Mouse (Mus musculus) left cerebral cortex, postnatal 25 days (tissue): Measurements from ENCODE around the gene Rpp25l. TPM values are rescaled to one million over a fixed set of nuclear protein-coding genes. Genes with fewer than 3 reads are reported as not detected.

Experiments
- DNase-seq, 2 experiments: peaks; one replicate each; pipeline ENCODE4 v3.0.0; 2022; ENCODE audit warnings: low spot score in 2 of 2, mixed read lengths in 1 of 2
- intact Hi-C: fragments of 180-260 bp; cut with DNase I; formaldehyde crosslinking; loops from one replicate; pipeline ENCODE4 v1.15.1; 2025
- total RNA-seq, 2 experiments: library from RNA; stranded (reverse); gene quantifications; 2 replicates each; pipeline ENCODE4 v1.2.3; 2021

Gene Rpp25l
- total RNA-seq, 2 experiments from 2014 or later = 26.8 to 31.3 TPM

GRCm38 (mm10) chr4:41739260-41739659 is 25.9 kb upstream of the Rpp25l start:
- intact Hi-C loops = no loop called here
- no peak for DNase-seq

GRCm38 (mm10) chr4:41738256-41738603 is 24.9 kb upstream of the Rpp25l start:
- no peak for DNase-seq
- intact Hi-C loops = no loop called here

GRCm38 (mm10) chr4:41737602-41738255 is 24.4 kb upstream of the Rpp25l start:
- intact Hi-C loops = loop anchor here (1.0 kb wide), 1 partner anchor 21 kb away; no protein-coding TSS in a partner anchor
- DNase-seq = peak; percentile 72 to 85

- intact Hi-C loops = no loop called here
- DNase-seq = no peak
Measured at GRCm38 (mm10) chr4:41731052-41731765, 17.9 kb upstream of the Rpp25l start, which contains the start of gene Arid3c. Gene Arid3c, minus strand, starts transcription at chr4:41731142.

DNA sequence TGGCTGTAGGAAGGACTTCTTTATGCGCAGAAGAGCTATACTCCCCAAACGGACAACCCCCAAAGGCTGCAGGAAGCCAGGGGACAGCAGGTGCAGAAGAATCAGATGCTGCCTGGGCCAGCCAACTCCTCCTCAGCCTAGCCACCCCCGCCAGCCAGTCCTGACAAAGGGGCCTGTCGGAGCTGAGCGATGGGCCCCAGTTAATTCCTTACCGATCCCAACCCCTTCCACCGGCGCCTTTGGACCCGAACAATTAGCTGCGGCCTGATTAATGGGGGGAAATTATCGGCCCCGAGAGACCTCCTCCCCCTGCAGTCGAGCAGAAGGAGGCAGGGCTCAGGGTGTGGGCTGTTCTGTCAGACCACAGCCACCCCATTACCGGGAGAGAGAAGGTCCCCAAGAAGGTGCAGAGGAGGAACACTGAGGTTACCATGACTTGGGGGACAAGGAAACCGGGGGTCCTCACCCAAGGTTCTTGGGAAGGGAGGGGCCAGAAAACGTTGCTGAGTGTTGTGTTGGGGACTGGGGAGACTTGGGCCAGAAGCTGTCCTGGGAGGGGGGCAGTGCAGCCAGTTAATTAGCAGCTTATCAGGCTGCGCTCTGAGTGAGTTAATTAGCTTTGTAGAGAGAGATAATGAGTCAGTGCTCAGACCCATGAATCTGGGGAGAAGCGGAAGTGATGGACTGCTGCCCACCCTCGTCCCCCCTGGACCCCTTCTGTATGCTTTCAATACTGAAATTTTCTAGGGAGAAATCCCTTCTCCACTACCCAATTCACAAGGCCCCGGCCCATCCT is 13.7 kb upstream of the Rpp25l start:
- intact Hi-C loops = no loop called here
- DNase-seq = peak in 1 of 2 experiments; percentile 35

- intact Hi-C loops = no loop called here
- DNase-seq = peak; percentile 94 to 98
Measured at GRCm38 (mm10) chr4:41722918-41723351, 9.6 kb upstream of the Rpp25l start, which contains the start of gene Dctn3. Gene Dctn3, minus strand, starts transcription at chr4:41723170.

DNA sequence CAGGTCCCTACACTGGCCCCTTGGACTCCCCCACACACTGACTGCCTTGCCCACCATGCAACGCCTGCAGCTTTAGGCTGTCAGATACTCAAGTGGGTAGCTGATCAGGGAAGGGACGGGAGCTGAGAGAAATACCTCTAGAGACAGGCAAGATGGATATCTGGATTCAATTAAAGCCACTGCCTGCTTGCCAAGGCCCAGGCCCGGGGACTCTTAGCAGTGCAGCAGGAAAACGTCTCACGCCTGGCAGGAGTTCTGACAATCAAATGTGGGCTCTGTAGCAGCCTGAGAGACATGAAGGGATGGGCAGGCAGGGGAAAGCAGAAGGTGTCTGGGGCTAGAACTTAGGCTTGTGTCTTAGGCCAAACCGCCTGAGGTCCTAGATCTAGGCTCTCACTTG is 3.5 kb upstream of the Rpp25l start:
- DNase-seq = no peak

GRCm38 (mm10) chr4:41715596-41715995 is 2.3 kb upstream of the Rpp25l start:
- intact Hi-C loops = no loop called here
- DNase-seq = peak in 1 of 2 experiments; percentile 78

More for the DNA sequence above, 3.5 kb upstream of the Rpp25l start:
- intact Hi-C loops = loop anchor here (1.0 kb wide), 1 partner anchor 20 kb away; no protein-coding TSS in a partner anchor

GRCm38 (mm10) chr4:41715082-41715481 is 1.7 kb upstream of the Rpp25l start:
- DNase-seq = peak in 1 of 2 experiments; percentile 25
- intact Hi-C loops = no loop called here

GRCm38 (mm10) chr4:41714276-41714675 is 942 bp upstream of the Rpp25l start:
- DNase-seq = peak; percentile 75 to 88
- intact Hi-C loops = loop anchor here (5.0 kb wide), 1 partner anchor 147 kb away; the partner anchor contains the start of genes Dnaic1 and Fam219a

GRCm38 (mm10) chr4:41712421-41713196 is 725 bp downstream of the Rpp25l start:
- peak in 1 of 2 experiments; percentile 17 for DNase-seq

DNA sequence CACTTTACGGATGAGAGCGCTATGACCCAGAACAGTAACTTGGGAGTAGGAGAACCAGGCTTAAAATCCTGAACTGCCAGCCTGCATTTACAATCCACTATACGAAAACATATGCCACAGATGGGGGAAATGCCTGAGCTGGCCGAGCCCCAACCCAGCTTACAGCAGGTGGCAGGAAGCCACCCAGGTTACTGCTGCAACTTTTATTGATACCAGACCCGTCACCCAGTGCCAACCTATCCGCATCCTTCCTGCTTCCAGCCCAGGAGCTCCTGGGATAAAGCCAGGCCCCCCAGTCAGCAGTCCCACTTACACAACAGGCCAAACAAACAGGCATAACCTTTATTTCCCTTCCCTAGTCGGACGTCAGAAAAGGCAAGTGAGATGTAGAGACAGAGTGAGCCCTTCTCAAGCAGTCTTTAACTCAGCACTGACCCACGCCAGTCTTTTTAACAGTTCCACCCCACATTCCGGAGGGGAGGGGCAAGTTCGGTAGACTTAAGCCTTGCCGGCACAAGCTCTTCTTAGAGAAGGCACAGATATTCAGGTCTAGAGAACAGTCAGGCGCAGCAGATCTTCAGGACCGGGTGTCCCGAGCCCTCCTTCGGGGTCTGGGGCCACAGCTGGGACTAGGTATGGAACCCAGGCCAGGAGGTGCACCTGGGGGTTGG is 1.5 kb downstream of the Rpp25l start:
- intact Hi-C loops = loop anchor here (5.0 kb wide), 1 partner anchor 145 kb away; the partner anchor contains the start of genes Dnaic1 and Fam219a
- peak in 1 of 2 experiments; percentile 33 for DNase-seq

More at GRCm38 (mm10) chr4:41712421-41713196, 725 bp downstream of the Rpp25l start:
- intact Hi-C loops = loop anchor here (5.0 kb wide), 1 partner anchor 145 kb away; the partner anchor contains the start of genes Dnaic1 and Fam219a

DNA sequence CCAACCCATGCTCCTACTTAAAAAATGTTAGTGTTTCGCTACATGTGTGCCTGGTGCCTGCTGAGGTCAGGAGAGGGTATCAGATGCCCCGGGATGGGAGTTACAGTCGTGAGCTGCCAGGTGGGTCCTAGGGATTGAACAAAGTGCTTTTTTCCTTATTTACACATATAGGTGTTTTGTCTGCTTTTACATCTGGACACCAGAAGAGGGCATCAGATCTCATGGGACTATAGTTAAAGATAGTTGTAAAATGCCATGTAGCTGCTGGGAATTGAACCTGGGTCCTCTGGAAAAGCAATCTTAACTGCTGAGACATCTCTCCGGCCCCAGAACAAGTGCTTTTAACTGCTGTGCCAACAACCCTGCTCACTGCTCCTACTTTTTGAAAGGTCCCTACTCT is 3.1 kb downstream of the Rpp25l start:
- DNase-seq = no peak
- intact Hi-C loops = loop anchor here (5.0 kb wide), 1 partner anchor 143 kb away; the partner anchor contains the start of genes Dnaic1 and Fam219a

- peak in 1 of 2 experiments; percentile 82 for DNase-seq
- intact Hi-C loops = loop anchor here (1.0 to 5.0 kb wide), 3 partner anchors 96 to 239 kb away; no protein-coding TSS in a partner anchor
Measured at GRCm38 (mm10) chr4:41708192-41708745, 5.1 kb downstream of the Rpp25l start.

DNA sequence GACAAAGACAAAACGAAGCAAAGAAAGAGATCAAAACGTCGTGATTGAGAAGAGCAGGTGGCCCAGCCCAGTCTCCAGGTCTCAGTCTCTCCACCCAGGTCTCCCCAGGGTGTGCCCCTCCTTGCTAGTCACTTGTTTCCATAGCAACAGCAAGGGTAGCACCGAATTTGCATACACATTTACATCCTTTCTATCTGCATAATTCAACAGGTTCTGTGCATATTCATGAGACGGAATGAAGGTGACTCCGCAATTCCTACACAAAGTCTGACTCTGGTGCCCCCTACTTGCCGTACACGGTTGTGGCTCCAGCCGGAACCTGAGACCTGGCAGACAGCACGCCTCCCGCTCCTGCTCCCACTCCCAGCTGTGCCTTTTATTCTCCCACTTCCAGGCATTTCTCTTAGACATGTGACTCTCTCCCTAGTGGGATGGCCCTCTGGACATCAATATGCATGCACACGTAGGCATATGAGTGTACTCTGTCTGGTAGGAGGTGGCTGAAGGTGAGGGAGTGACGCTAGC is 6.3 kb downstream of the Rpp25l start:
- intact Hi-C loops = loop anchor here (5.0 kb wide), 2 partner anchors 95 to 150 kb away; no protein-coding TSS in a partner anchor
- peak; percentile 70 to 93 for DNase-seq

DNA sequence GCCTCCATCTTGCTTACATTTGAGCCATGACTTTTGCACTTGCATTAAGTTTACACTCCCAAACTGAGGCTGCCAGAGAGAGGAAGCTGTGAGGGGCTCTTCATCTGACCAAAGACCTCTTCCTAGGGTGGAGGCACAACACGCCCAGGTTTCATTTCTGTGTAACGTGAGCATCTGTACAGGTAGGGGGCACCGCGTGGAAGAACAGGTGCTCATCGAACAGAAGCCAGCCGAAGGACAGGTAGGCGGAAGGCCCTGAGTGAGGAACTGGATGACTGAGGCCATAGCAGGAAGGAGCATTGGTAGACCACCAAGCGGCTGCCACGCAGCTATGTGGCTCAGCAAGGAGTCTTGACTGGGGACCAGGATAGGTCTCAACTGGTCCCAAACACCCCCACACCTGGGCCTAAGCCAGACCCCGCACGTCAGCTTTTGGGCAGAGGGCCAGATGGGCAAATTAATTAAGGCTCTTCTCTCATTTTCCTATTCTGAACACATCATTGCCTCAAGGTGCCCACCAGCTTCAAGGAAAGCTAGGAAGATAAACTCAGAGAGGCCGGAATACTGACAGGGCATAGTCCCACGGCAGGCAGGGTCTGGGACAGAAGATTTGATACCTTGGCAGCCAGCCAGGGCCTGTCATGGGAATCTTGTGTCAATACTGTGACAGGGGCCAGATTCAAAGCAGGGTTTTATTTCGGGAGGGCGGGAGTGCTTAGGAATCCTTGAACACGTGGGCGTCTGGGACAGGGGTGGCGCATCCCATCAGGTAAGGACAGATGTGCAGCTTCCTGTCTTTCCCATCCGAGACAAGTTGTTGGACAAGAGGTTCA is 7.2 kb downstream of the Rpp25l start:
- intact Hi-C loops = loop anchor here (5.0 kb wide), 2 partner anchors 94 to 149 kb away; no protein-coding TSS in a partner anchor
- no peak for DNase-seq

- no peak for DNase-seq
- intact Hi-C loops = loop anchor here (5.0 kb wide), 2 partner anchors 92 to 147 kb away; no protein-coding TSS in a partner anchor
Measured at GRCm38 (mm10) chr4:41704651-41705050, 8.7 kb downstream of the Rpp25l start.
